Mouse (Mus musculus) myocyte (in vitro differentiated cells): ENCODE measurements around the gene Nrp1. TPM values are rescaled to one million over a fixed set of nuclear protein-coding genes. Genes with fewer than 3 reads are reported as not detected.

Experiments used
- H3K27me3 ChIP-seq: one replicate; pipeline ENCODE4 v1.6.1; 2011; ENCODE audit not compliant: control insufficient read depth, insufficient read depth, insufficient read length
- H3K36me3 ChIP-seq: one replicate; pipeline ENCODE4 v1.6.1; 2011; ENCODE audit not compliant: control insufficient read depth, insufficient read depth
- H3K4me2 ChIP-seq: one replicate; pipeline ENCODE4 v1.6.1; 2011; ENCODE audit warnings: low read depth, control low read depth
- H3K4me3 ChIP-seq: one replicate; pipeline ENCODE4 v1.5.1; 2011; ENCODE audit warnings: mild to moderate bottlenecking, control low read depth, moderate library complexity
- H3K79me2 ChIP-seq: one replicate; pipeline ENCODE4 v1.6.1; 2011; ENCODE audit not compliant: control insufficient read depth, insufficient read depth
- H3ac ChIP-seq: one replicate; pipeline ENCODE4 v1.6.1; 2011; ENCODE audit not compliant: control insufficient read depth, insufficient read length
- CEBPB ChIP-seq: IDR thresholded peaks from 2 replicates; pipeline ENCODE4 v1.6.1; 2011; ENCODE audit warnings: mild to moderate bottlenecking, moderate library complexity; ENCODE audit not compliant: poor library complexity, insufficient read depth, severe bottlenecking
- E2F4 ChIP-seq: IDR thresholded peaks from one replicate; pipeline ENCODE4 v1.6.1; 2011; ENCODE audit warnings: mild to moderate bottlenecking, control low read depth, moderate library complexity; ENCODE audit not compliant: insufficient read depth
- MAX ChIP-seq: IDR thresholded peaks from one replicate; pipeline ENCODE4 v1.6.1; 2011; ENCODE audit warnings: low read depth, mild to moderate bottlenecking, control low read depth
- MYOD1 ChIP-seq, 3 experiments: IDR thresholded peaks; one replicate each; pipeline ENCODE4 v1.6.1; 2011; ENCODE audit warnings: control low read depth in 2 of 3, low read depth in 2 of 3, mild to moderate bottlenecking in 2 of 3, moderate library complexity in 1 of 3; ENCODE audit not compliant: insufficient read length in 2 of 3, control insufficient read depth in 1 of 3
- MYOG ChIP-seq, 3 experiments: IDR thresholded peaks; one replicate each; pipeline ENCODE4 v1.6.1; 2011; ENCODE audit warnings: control low read depth in 2 of 3, low read depth in 2 of 3, mild to moderate bottlenecking in 2 of 3; ENCODE audit not compliant: insufficient read length in 2 of 3, control insufficient read depth in 1 of 3, insufficient read depth in 1 of 3
- POLR2A ChIP-seq: IDR thresholded peaks from one replicate; pipeline ENCODE4 v1.6.1; 2011; ENCODE audit warnings: low read depth, mild to moderate bottlenecking, control low read depth, moderate library complexity; ENCODE audit not compliant: insufficient read length
- POLR2AphosphoS2 ChIP-seq: IDR thresholded peaks from one replicate; pipeline ENCODE4 v1.6.1; 2011; ENCODE audit warnings: low read depth, control low read depth; ENCODE audit not compliant: insufficient read length
- REST ChIP-seq: IDR thresholded peaks from one replicate; pipeline ENCODE4 v1.6.1; 2011; ENCODE audit warnings: mild to moderate bottlenecking, control low read depth, moderate library complexity; ENCODE audit not compliant: insufficient read depth, insufficient read length
- SRF ChIP-seq: IDR thresholded peaks from one replicate; pipeline ENCODE4 v1.6.1; 2011; ENCODE audit warnings: low read depth; ENCODE audit not compliant: control insufficient read depth, insufficient read length
- TCF12 ChIP-seq: IDR thresholded peaks from one replicate; pipeline ENCODE4 v1.6.1; 2011; ENCODE audit warnings: mild to moderate bottlenecking, control low read depth; ENCODE audit not compliant: poor library complexity, insufficient read depth, severe bottlenecking
- TCF3 ChIP-seq: IDR thresholded peaks from one replicate; pipeline ENCODE4 v1.6.1; 2011; ENCODE audit warnings: low read depth, control low read depth; ENCODE audit not compliant: insufficient read length
- USF1 ChIP-seq: IDR thresholded peaks from one replicate; pipeline ENCODE4 v1.6.1; 2011; ENCODE audit warnings: low read depth, mild to moderate bottlenecking, control low read depth, moderate library complexity
- polyA plus RNA-seq: library from polyadenylated mRNA; unstranded; fragments of >200 nt; fragmentation: generic; extraction: Trizol; gene quantifications from one replicate; pipeline ENCODE4 v1.2.1, GENCODE M21; 2012; ENCODE audit warnings: missing spikeins

The Nrp1 gene
- polyA plus RNA-seq, 1 experiment: 12.7 TPM

DNA sequence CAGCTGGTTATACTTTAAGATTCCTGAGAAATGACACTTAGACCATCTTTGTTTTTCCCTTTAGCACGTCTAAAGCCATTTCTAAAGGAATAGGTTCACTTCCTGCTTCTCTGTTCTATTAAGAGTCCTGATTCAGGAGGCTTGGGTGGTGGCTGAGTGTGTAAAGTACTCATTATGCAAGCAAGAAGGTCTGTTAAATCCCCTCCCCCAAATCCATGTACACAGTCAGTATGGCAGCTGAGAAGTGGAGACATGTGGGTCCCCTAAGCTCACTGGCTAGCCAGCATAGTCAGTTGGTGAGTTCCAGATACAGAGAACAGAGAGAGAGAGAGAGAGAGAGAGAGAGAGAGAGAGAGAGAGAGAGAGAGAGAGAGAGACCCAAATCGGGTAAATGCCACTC, 116.2 kb downstream of the Nrp1 start:
- Histone ChIP-seq H3K4me2 (no peak overlapping the region), H3K79me2 (no peaks in the 10 kb centered on the region), H3K27me3 (no peaks in the 10 kb centered on the region), H3K36me3 (no peaks in the 10 kb centered on the region), H3K4me3 (no peak overlapping the region), H3ac (no peak overlapping the region)
- TF ChIP-seq REST (no peak), TCF12 (no peak), MAX (no peak), POLR2AphosphoS2 (no peak), CEBPB (no peak), POLR2A (no peak), E2F4 (no peak)

DNA sequence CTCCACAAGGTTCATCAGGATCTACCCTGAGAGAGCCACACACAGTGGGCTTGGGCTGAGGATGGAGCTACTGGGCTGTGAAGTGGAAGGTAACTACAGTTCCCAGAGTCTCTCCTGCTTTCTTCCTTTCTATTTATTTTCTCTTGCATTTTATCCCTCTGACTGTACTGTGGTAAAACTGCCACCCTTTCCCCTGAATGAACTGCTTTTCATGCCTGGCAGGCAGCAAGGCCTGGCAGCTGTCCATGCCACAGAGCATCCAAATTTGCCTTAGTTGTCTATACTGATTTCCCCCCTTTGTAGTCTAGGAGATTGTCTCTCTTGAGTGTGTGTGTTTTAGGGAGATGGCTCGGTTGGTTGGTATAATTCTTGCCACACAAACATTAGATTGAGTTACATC, 117.8 kb downstream of the Nrp1 start:
- Histone ChIP-seq H3ac (no peak overlapping the region), H3K4me3 (no peak overlapping the region), H3K36me3 (no peaks in the 10 kb centered on the region), H3K79me2 (no peaks in the 10 kb centered on the region), H3K4me2 (peak overlapping the region; percentile 13), H3K27me3 (no peaks in the 10 kb centered on the region)
- TF ChIP-seq REST (no peak), MYOD1 (IDR thresholded peaks at IDR 0.05; ENCODE audit: control insufficient read depth in 1 of 3, insufficient read length in 2 of 3, low read depth in 2 of 3) (peak in 1 of 3 experiments; percentile 18), SRF (no peak), CEBPB (no peak)

DNA sequence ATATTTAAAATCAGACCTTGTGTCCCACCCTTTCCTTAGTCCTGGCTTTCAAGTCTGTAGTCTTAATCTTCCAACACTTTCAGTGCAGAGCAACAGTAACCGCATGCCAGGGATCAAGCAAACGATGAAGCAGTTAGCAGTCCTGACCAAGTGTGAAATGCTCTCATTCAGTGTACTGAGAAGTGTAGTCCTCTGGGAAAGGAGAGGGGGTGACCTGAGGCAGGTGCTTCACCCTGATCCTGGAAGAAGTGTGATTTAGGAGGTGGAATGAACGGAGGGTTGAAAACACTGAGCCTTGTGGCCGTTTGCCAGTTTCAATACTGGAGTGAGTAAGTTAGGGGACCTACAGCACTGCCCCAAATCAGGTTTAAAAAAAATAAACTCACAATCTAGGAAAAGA, 119.6 kb downstream of the Nrp1 start:
- H3K4me2 ChIP-seq: no peak overlapping the region
- no peaks in the 10 kb centered on the region for H3K79me2 ChIP-seq
- peaks cover 9% of the 10 kb centered on the region for H3K36me3 ChIP-seq
- TF ChIP-seq TCF3 (no peak), MYOG (IDR thresholded peaks at IDR 0.05; ENCODE audit: control insufficient read depth in 1 of 3, insufficient read depth in 1 of 3, insufficient read length in 2 of 3, low read depth in 2 of 3) (no peak), REST (no peak), CEBPB (no peak), POLR2AphosphoS2 (no peak)
- no peak overlapping the region for H3K4me3 ChIP-seq
- no peak overlapping the region for H3ac ChIP-seq
- no peaks in the 10 kb centered on the region for H3K27me3 ChIP-seq

DNA sequence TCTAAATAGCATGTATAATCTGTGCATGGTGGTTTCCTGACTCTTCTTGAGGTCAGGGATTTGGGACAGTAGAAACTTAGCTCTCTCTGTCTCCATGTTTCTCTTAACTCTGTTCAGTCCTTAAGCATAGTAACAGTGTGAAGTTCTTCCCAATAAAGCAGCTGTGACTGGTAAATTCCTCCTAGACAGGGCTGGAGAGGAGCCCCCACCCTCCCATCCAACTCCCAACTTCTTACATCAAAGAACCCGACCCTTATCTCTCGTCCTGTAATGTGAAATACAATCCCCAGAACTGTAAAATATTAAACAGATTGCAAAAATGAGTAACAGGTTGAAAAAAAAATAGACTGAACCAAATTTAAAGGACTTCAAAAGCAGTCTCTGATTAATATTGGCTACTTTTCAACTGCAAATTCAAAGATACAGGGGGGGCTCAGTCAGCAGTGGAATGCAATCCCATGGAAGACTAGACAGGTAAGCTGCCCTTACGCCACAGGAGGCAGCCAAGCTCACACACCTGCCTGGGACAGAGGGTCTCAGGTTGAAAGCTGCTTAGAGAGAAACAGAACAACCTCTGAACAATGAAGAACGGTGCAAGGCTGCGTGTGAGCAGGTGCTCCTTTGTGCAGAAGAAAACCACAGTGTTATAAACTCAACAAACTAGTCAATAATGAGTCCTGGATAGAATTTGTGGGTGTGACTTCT, 121.1 kb downstream of the Nrp1 start:
- Histone ChIP-seq H3K79me2 (no peaks in the 10 kb centered on the region), H3K27me3 (no peaks in the 10 kb centered on the region), H3K36me3 (peaks cover 12% of the 10 kb centered on the region), H3ac (no peak overlapping the region), H3K4me3 (no peak overlapping the region), H3K4me2 (no peak overlapping the region)
- TF ChIP-seq MYOG (IDR thresholded peaks at IDR 0.05; ENCODE audit: control insufficient read depth in 1 of 3, insufficient read depth in 1 of 3, insufficient read length in 2 of 3, low read depth in 2 of 3): no peak

DNA sequence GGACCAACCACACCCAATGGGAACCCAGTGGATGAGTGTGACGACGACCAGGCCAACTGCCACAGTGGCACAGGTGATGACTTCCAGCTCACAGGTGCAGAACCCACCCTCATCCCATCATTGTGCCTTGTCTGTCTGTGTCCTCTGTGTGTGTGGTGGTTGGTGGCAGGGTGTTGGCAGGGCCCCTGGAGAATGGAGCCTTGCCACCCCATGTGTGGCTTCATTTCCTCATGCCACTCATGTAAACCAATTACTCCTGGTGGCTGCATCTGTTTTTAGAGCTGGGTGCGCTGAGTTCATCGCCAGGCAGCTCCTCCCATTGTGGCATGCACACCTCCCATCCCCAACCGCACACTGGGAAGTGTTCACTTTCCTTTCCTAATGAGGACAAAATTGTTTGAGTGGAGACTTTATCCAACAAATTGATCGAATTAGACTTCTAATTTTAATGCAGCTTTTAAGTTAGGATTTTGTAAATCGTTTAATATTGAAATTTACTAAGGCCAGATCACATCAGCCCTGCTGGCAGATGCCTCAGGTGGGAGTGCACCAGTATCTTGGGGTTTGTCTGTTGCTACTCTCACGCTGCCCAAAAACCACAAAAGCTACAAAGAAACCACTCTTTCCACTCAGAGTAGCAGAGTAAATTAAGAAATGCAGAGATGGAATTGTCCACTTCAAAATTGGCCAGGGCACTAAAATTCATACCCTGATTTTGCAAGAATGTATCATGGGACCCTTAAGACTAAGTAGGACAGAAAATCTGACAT, 122.7 kb downstream of the Nrp1 start:
- Histone ChIP-seq H3K79me2 (no peaks in the 10 kb centered on the region), H3K36me3 (peaks cover 18% of the 10 kb centered on the region), H3K4me3 (no peak overlapping the region), H3ac (no peak overlapping the region), H3K4me2 (no peak overlapping the region), H3K27me3 (no peaks in the 10 kb centered on the region)
- TF ChIP-seq USF1: no peak
- TF ChIP-seq POLR2A: no peak
- TF ChIP-seq TCF3: no peak
- TF ChIP-seq MYOD1 (IDR thresholded peaks at IDR 0.05; ENCODE audit: control insufficient read depth in 1 of 3, insufficient read length in 2 of 3, low read depth in 2 of 3): peak in 2 of 3 experiments; percentile 66 to 91
- peak in 2 of 3 experiments; percentile 71 to 93 for TF ChIP-seq MYOG (IDR thresholded peaks at IDR 0.05; ENCODE audit: control insufficient read depth in 1 of 3, insufficient read depth in 1 of 3, insufficient read length in 2 of 3, low read depth in 2 of 3)

DNA sequence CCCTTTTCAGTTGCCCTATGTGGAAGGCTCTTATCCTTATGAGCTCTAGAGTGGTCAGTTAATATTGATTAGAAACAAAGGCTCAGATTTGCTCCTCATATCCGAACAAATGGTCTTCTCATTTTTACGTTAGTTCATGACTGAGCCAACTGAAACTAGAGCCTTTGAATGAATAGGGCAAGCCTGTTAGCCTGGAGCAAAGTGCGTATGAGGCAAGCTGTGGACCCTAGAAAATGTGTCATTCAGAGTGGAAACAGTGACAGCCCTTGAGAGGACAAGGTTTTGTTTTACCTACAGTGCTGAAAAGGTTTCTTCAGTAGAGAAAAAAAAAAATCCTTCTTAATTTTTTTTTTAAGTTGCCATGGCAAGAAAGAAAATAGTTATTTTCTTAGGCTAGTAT, 124.9 kb downstream of the Nrp1 start:
- Histone ChIP-seq H3K4me3 (no peak overlapping the region), H3K27me3 (no peaks in the 10 kb centered on the region), H3K4me2 (no peak overlapping the region), H3K36me3 (peaks cover 18% of the 10 kb centered on the region), H3K79me2 (no peaks in the 10 kb centered on the region), H3ac (no peak overlapping the region)
- TF ChIP-seq REST (no peak), MYOD1 (IDR thresholded peaks at IDR 0.05; ENCODE audit: control insufficient read depth in 1 of 3, insufficient read length in 2 of 3, low read depth in 2 of 3) (no peak), POLR2AphosphoS2 (no peak), USF1 (no peak), POLR2A (no peak), TCF12 (no peak), TCF3 (no peak), MYOG (IDR thresholded peaks at IDR 0.05; ENCODE audit: control insufficient read depth in 1 of 3, insufficient read depth in 1 of 3, insufficient read length in 2 of 3, low read depth in 2 of 3) (no peak), MAX (no peak), SRF (no peak)
